ENCODE assay signal across 8 mouse cellular contexts in the genomic region with DNA sequence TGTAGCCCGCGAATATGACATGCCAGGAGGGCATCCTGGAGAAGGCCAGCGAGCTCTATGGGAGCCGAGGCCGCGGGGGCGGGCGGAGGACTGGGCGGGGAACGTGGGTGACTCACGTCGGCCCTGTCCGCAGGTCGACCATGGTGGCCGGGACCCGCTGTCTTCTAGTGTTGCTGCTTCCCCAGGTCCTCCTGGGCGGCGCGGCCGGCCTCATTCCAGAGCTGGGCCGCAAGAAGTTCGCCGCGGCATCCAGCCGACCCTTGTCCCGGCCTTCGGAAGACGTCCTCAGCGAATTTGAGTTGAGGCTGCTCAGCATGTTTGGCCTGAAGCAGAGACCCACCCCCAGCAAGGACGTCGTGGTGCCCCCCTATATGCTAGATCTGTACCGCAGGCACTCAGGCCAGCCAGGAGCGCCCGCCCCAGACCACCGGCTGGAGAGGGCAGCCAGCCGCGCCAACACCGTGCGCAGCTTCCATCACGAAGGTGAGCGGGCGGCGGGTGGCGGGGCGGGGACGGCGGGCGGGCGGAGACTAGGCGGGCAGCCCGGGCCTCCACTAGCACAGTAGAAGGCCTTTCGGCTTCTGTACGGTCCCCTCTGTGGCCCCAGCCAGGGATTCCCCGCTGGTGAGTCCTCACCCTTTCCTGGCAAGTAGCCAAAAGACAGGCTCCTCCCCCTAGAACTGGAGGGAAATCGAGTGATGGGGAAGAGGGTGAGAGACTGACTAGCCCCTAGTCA. TPM values are rescaled to one million over a fixed set of nuclear protein-coding genes. Genes with fewer than 3 reads are reported as not detected.
A peak's percentile ranks its signal among the peaks of the same experiment; 100 is the strongest.
DNase-seq lines count a peak whose midpoint lies in the region; ATAC-seq and TF ChIP-seq lines count a peak whose summit lies in the region.

No protein-coding gene starts in this region.

- H3K4me1 ChIP-seq in embryonic facial prominence, embryonic 10.5 days: peaks cover 29% of the 10 kb centered on the region
- H3K4me1 ChIP-seq in heart, embryonic 10.5 days: peaks cover 17% of the 10 kb centered on the region
- H3K4me1 ChIP-seq in kidney, postnatal 0 days (replicated peaks; ENCODE audit: insufficient read depth, low read length): peaks cover 7% of the 10 kb centered on the region; the same call in 1 of the 2 replicates
- no peaks in the 10 kb centered on the region for H3K4me1 ChIP-seq in stomach, embryonic 14.5 days (ENCODE audit: control insufficient read depth, insufficient read depth, low read length)

- no peak for TF ChIP-seq CTCF in kidney, postnatal 0 days (IDR thresholded peaks at IDR 0.05; ENCODE audit: low read depth)

- H3K27ac ChIP-seq in embryonic facial prominence, embryonic 10.5 days (replicated peaks): peak overlapping the region; percentile 70
- peak overlapping the region; percentile 78 for H3K27ac ChIP-seq in heart, embryonic 10.5 days
- no peak overlapping the region for H3K27ac ChIP-seq in kidney, postnatal 0 days
- H3K27ac ChIP-seq in stomach, embryonic 14.5 days (ENCODE audit: low read length): no peak overlapping the region

- under 1% methylated on average over 55 of the region's 55 CpGs for WGBS in embryonic facial prominence, embryonic 10.5 days
- under 1% methylated on average over 55 of the region's 55 CpGs for WGBS in heart, embryonic 10.5 days
- 1% methylated on average over 53 of the region's 55 CpGs for WGBS in kidney, postnatal 0 days
- WGBS in stomach, embryonic 14.5 days: 1% methylated on average over 55 of the region's 55 CpGs

- intact Hi-C loops in left cerebral cortex, postnatal 25 days (cut with DNase I): loop anchor here (5.0 kb wide), 1 partner anchor 442 kb away; no protein-coding TSS in a partner anchor

- ATAC-seq in kidney, postnatal 0 days (replicated peaks; ENCODE audit: low FRiP score, low read depth): peak; percentile 65
- peak; percentile 70 for ATAC-seq in stomach, embryonic 14.5 days (ENCODE audit: insufficient number of reproducible peaks, insufficient read depth, low FRiP score, low read depth)

- H3K4me3 ChIP-seq in embryonic facial prominence, embryonic 10.5 days: peak overlapping the region; percentile 71
- peak overlapping the region; percentile 66 for H3K4me3 ChIP-seq in heart, embryonic 10.5 days
- peak overlapping the region; percentile 56 for H3K4me3 ChIP-seq in kidney, postnatal 0 days (replicated peaks; ENCODE audit: low read depth, low read length)
- peak overlapping the region; percentile 70 for H3K4me3 ChIP-seq in stomach, embryonic 14.5 days (ENCODE audit: low read depth, low read length)

- no peaks in the 10 kb centered on the region for H3K36me3 ChIP-seq in embryonic facial prominence, embryonic 10.5 days (replicated peaks)
- H3K36me3 ChIP-seq in heart, embryonic 10.5 days: no peaks in the 10 kb centered on the region
- H3K36me3 ChIP-seq in kidney, postnatal 0 days (ENCODE audit: insufficient read depth, low read length): no peaks in the 10 kb centered on the region
- no peaks in the 10 kb centered on the region for H3K36me3 ChIP-seq in stomach, embryonic 14.5 days (ENCODE audit: control insufficient read depth, insufficient read depth, low read length)

- no peaks in the 10 kb centered on the region for H3K9me3 ChIP-seq in embryonic facial prominence, embryonic 10.5 days
- no peaks in the 10 kb centered on the region for H3K9me3 ChIP-seq in heart, embryonic 10.5 days
- no peaks in the 10 kb centered on the region for H3K9me3 ChIP-seq in kidney, postnatal 0 days (replicated peaks; ENCODE audit: low read length)
- no peaks in the 10 kb centered on the region for H3K9me3 ChIP-seq in stomach, embryonic 14.5 days (ENCODE audit: control insufficient read depth, low read depth, low read length)

- peak overlapping the region; percentile 92 for H3K4me2 ChIP-seq in kidney, postnatal 0 days (ENCODE audit: low read length)
- H3K4me2 ChIP-seq in stomach, embryonic 14.5 days (replicated peaks; ENCODE audit: low read depth, low read length): peak overlapping the region; percentile 93

- H3K27me3 ChIP-seq in embryonic facial prominence, embryonic 10.5 days (replicated peaks; ENCODE audit: low read depth, poor library complexity, severe bottlenecking): peaks cover 83% of the 10 kb centered on the region
- H3K27me3 ChIP-seq in heart, embryonic 10.5 days (ENCODE audit: insufficient read depth, poor library complexity, severe bottlenecking): peaks cover 54% of the 10 kb centered on the region
- H3K27me3 ChIP-seq in kidney, postnatal 0 days (ENCODE audit: insufficient read depth, low read length): peaks cover 12% of the 10 kb centered on the region; the same call in 1 of the 2 replicates
- 0 out of 2 replicates have a peak, but pooled peaks cover 4% of the 10 kb centered on the region for H3K27me3 ChIP-seq in stomach, embryonic 14.5 days (ENCODE audit: control insufficient read depth, insufficient read depth, low read length)

- peak; percentile 14 to 32 for DNase-seq in cerebellum, postnatal 25 days
- DNase-seq in cerebellum, postnatal 4 days (ENCODE audit: low spot score in 2 of 2): no peak
- DNase-seq in embryonic facial prominence, embryonic 10.5 days (ENCODE audit: low spot score): peak; percentile 67
- DNase-seq in heart, embryonic 10.5 days (ENCODE audit: low spot score): peak; percentile 88
- DNase-seq in kidney, postnatal 0 days (ENCODE audit: low spot score): peak; percentile 30
- DNase-seq in lung, postnatal 25 days (ENCODE audit: low spot score): peak; percentile 33
- no peak for DNase-seq in left cerebral cortex, postnatal 25 days (ENCODE audit: low spot score in 2 of 2)

- peak overlapping the region; percentile 54 for H3K9ac ChIP-seq in kidney, postnatal 0 days (ENCODE audit: low read depth, low read length)
- H3K9ac ChIP-seq in stomach, embryonic 14.5 days (replicated peaks; ENCODE audit: low read depth, low read length): peak overlapping the region; percentile 28

RNA-seq across cellular contexts. Expression of a gene that starts 2.5 kb away (rescaled TPM):
- 2.0 and 2.5 TPM in 2 replicates for polyA plus RNA-seq in embryonic facial prominence, embryonic 10.5 days (2016; fragmentation: Nextera tagmentation; extraction: Ambion mirVana)
- polyA plus RNA-seq in heart, embryonic 10.5 days (2016; fragmentation: Nextera tagmentation; extraction: Ambion mirVana): 23.5 and 24.5 TPM in 2 replicates
- 9.9 and 11.3 TPM in 2 replicates for polyA plus RNA-seq in kidney, postnatal 0 days (2015; fragmentation: Nextera tagmentation; extraction: Ambion mirVana)
- 4.2 and 7.4 TPM in 2 replicates for polyA plus RNA-seq in stomach, embryonic 14.5 days (2014; fragmentation: Nextera tagmentation; extraction: Ambion mirVana)
- 1 to 10 TPM; 3.6 to 4.5 TPM for total RNA-seq in left cerebral cortex, postnatal 25 days (2021)

Comparison
In these comparisons a context has a peak if more than half of its experiments do, and no peak if none do; other contexts are left out.
1. DNase-seq: peak in cerebellum, postnatal 25 days (2 of 2), embryonic facial prominence, embryonic 10.5 days (single experiment), heart, embryonic 10.5 days (single experiment), kidney, postnatal 0 days (single experiment) and lung, postnatal 25 days (single experiment); none in cerebellum, postnatal 4 days (0 of 2) and left cerebral cortex, postnatal 25 days (0 of 2).
2. H3K27ac ChIP-seq: peak in embryonic facial prominence, embryonic 10.5 days (single experiment) and heart, embryonic 10.5 days (single experiment); none in kidney, postnatal 0 days (single experiment) and stomach, embryonic 14.5 days (single experiment).
3. Peak in every context shown above with its lines, with median percentiles within 50 percentile points of each other: H3K4me3 ChIP-seq.